Mouse (Mus musculus) skeletal muscle tissue, adult 2 months (tissue): ENCODE measurements around the gene Tll1.
"Not testable (repeated sequence)": the region's sequence is repeated elsewhere in the genome, so short reads cannot be mapped to it uniquely, and the experiment has no call there.

ENCODE experiments used
- DNase-seq: peaks from one replicate; pipeline ENCODE4 v3.0.0-alpha.2; 2012; ENCODE audit warnings: low read depth, low spot score

Tll1 gene

DNA sequence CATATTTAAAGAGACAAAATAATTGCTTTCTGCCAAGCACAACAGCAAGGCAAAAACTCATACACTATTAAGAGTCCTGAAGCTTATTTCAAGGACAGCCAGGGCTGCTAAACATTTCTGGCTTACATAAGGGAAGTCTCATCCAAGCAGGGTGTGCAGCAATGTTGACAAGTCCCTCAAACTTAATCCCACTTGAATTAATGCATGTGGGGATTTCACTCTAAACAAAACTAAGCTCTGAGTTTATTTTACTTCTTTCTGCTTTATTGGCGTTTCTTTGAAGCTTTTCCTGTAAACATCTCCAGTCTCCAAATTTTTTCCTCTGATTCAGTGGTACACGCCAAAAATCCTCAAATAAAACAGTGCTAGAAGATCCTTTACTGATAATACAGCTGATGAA is 146.2 kb downstream of the Tll1 start:
- no peak for DNase-seq

DNA sequence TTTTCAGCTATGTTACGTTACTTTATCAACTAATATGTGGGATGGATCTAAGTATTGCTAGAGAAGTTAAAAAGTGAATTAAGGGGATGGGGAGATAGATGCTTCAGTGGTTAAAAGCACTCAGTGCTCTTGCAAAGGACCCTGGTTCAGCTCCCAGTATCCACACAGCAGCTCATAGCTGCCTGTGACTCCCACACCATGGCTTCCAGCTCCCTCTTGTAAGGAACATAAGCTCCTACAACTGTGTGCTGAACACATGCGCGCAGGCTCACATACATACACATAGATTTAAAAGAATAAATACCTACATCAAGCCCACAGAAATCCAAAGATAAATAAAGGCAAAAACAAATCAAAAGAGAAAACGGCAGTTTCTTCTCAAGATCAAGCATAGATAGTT is 148.5 kb downstream of the Tll1 start:
- DNase-seq = no peak

DNA sequence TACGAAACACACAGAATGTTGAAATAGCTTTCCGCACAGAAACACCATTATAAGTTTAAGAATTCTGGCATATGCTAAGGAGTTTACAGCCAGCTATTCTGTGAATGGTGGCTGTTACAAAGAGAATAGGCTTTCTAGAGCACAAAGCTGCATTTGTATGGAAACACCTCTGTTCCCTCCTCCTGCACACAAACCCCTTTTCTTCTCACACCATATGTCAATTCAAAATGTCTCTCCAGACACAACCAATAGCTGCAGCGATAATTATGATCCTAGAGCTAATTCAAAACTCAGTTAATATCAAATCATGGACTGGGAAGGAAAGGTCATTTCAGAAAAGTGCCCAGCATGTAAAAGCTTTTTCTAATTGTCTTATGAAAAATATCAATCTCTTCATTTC is 157.5 kb downstream of the Tll1 start:
- no peak for DNase-seq

DNA sequence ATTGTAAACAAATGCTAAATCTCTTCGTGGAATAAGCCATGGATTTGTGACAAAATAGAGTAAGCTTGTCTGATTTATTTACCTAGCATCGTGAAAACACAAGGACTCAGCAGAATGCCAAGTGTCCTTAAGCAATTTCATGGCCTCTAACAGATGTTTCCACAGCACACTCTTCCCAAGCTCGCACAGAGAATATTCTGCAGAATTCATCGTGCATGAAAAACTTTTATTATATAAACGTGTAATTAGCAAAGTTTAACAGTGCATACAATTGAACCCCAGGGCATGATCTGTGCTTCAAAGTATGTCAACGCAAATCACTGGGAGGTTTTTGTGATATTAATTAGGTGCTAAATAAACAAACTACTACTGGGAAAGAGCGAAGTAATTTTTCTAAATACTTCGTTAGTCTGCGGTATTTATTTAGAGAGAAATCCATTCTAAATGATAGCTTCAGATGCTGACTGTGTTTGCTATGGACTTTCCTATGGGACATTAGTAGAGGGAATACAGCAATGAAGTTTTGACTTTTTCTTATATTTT is 158.0 kb downstream of the Tll1 start:
- DNase-seq = no peak

DNA sequence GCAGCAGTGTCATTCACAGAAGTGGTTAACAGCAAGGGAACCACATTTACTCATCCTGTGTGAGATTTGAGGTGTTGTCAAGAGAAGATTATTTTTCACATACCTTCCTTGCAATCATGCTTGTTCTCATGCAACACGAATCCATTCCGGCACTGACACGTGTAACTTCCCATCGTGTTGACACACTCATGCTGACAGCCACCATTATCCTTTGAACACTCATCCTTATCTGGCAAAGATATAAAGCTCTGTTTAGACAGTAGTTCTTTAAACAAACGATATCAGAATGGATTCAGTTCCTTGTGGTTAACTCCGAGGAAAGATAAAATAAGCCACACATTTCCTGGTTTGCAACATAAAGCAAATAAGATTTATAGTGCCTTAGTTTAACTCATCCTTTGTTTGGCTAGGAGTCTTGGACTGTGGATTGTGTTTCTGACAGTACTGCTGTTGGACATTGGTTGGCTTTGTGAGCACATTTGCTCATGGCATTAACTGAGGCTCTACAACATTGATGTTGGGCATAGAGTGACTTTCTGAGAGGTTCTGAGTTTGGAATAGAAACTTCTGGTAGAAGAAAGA is 164.7 kb downstream of the Tll1 start:
- no peak for DNase-seq

DNA sequence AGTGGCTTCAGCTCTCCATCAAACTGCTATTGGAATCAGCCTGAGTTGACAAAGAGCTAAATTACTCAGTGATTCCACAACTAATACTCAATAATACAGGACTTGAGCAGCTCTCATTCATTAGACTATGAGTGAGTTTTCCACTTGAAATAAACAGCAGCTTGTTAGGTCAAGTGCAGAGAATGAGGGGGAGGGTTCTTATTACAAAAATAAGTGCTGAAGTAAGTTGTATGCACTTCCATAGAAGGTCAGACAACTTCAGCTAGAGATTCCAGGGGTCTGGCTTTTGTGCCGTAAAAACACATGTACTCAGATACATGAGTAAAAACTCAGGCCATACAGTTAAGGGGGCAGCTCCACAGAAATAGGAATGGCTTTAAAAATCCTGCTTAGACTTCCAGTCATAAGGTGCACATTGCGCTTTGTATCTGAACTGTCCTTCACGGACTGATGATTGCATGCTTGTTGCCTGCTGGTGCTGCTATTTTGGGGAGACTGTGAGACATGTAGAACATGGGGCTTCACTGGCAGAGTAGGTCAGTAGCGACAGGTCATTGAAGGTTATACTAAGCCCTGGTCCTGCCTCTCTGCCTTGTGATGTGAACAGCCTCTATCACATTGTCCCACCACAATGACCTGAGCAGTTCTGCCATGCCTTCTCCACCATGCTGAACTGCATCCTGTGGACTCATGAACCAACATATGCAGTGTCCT is 175.2 kb downstream of the Tll1 start:
- no peak for DNase-seq

DNA sequence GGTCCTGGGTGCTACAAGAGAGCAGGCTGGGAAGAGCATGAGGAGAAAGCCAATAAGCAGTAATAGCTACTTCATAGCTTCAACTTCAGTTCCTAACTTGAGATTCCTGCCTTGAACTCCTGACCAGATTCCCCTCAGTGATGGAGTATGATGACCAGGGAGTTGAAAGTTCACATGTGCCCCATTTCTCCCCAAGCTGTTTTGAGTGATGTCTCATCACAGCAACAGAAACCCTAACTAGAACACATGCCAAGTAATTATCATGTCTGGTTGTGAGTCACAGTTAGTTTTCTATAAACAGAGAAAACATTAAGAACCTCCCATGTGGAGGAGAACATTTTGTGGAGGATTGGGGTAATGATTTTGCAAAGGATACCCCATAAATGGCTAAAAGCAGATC is 176.0 kb downstream of the Tll1 start:
- no peak for DNase-seq

DNA sequence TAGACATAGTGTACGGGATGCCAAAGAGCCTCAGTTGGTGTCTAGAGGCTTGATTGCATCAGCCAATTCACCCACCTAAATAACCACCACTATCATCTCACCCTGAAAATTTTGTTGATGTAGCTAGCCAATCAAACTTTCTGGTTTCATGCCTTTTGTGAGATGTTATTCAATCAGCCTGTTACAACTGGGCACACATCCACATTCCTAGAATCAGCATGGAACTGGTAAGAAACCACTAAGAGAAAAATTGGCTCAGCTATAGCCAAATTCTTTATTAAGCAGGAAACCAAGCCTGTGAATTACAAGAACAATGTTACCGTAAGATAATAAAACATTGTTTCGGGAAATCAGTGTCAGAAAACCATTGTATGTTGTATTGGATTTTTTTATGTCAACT is 176.5 kb downstream of the Tll1 start:
- no peak for DNase-seq

DNA sequence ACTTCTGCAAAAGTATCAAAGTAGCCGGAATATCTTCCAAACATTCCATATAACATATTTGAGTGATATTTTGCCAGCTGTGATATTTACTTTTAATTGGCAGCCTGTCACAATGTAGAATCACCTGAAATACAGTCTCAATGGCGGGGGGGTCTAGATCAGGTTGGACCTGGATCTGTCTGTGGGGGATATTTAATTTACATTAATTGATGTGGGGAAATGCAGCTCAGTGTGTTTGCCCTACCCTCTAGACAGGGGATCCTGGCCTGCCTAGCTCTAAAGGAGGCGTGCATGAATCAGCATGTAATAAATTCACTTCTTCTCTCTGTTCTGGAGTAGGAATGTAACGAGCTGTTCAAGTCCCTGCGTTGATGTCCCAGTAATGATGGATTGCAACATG is 181.7 kb downstream of the Tll1 start:
- DNase-seq = peak; percentile 9

DNA sequence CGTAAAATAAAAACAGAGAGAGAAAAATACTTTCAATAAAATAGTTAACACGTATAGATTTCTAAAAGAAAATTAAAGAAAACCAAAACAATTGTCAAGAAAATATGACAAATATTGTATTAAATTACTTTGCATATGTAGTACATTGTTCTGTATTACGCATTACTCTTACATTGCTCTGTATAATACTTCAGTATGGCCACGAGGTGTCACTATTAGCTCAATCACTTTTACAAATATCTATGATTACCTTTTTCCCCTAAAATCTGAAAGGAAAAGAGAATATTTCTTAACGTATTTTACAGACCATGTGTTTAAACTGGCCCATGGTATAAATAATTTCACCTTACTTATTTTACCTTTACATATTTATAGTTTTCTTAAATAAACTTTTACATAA is 182.5 kb downstream of the Tll1 start:
- DNase-seq = no peak

DNA sequence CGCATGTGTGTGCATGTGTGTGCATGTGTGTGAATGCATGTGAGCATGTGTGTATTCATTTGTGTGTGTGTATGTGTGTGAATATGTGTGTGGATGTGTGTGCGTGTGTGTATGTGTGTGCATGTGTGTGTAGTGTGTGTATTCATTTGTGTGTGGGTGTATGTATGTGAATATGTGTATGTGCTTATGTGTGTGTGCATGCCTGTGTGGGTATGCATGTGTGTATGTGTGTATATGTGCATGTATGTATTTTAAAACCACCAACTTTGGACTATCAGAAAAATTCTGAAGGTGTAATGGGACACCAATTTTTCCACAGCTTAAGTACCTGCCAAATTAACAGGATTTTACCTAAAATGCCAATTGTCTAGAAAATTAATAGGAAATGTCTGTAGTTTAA is 183.0 kb downstream of the Tll1 start:
- no peak for DNase-seq

DNA sequence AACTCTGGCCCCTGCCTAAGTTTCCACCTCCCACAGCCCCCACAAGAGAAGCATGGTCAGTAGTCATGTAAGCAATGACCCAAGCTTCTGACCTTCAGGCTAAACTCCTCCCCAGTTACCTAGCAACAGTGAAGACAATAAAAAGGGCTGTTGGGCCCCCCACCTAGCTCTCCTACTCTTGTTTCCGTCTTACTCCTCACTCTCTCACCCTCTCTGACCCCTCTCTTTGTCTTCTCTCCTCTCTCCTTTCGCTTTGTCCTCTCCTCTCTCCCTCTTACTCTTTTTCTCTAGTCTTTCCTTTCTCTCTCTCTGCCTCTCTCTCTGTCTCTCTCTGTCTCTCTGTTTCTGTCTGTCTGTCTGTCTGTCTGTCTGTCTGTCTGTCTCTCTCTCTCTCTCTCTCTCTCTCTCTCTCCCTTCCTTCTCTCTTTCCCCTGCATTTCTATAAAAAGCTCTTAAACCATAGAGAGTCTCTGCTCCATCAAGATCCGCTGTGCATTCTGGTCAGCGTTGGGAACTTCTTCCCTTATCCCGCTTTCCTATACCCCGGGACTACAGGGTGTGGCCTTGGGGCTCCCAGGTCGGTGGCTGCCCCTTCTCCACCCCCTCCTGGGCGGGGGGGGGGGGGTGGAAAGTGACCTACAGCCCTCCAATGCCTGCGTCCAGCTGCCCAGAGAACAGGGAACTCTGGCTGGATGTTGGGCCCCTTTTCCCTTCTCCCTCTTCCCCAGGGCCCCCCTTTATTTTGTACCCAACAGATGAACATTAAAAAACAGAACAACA is 235.3 kb downstream of the Tll1 start:
- not testable (repeated sequence) for DNase-seq
